Mouse (Mus musculus) urinary bladder, postnatal 0 days (tissue): ENCODE results near the gene Glycam1. TPM values are rescaled to one million over a fixed set of nuclear protein-coding genes. Genes with fewer than 3 reads are reported as not detected.

Experiments used
- polyA plus RNA-seq: library from polyadenylated mRNA; unstranded; fragments of >200 nt; fragmentation: Nextera tagmentation; extraction: Ambion mirVana; gene quantifications from 2 replicates; pipeline ENCODE4 v1.2.1, GENCODE M21; 2015

Glycam1 gene
- not detected in 2 replicates for polyA plus RNA-seq

GRCm38 (mm10) chr15:103564981-103565380 lies at the start of gene Glycam1:
TSS of gene Glycam1 (minus strand) at chr15:103565081.

GRCm38 (mm10) chr15:103537822-103538213 lies 27.1 kb downstream of the Glycam1 start, which contains the start of gene Ppp1r1a:
TSS of gene Ppp1r1a (minus strand) at chr15:103538003.

Other genes with a start within 250 kb of the Glycam1 start
- gene Zfp385a, start 225.0 kb downstream of the Glycam1 start, polyA plus RNA-seq: 9.3 and 10.8 TPM in 2 replicates
- gene Itga5, start 198.3 kb downstream of the Glycam1 start, polyA plus RNA-seq: 396 and 458 TPM in 2 replicates
- gene Gtsf1, start 134.6 kb downstream of the Glycam1 start, polyA plus RNA-seq: not detected in 2 replicates
- gene Gtsf2, start 116.6 kb downstream of the Glycam1 start, polyA plus RNA-seq: not detected in 2 replicates
- gene Nckap1l, start 111.3 kb downstream of the Glycam1 start, polyA plus RNA-seq: 3.0 and 6.7 TPM in 2 replicates
- gene Pde1b, start 62.0 kb downstream of the Glycam1 start, polyA plus RNA-seq: 2.1 and 3.3 TPM in 2 replicates
- 26.6 and 29.1 TPM in 2 replicates for gene Ppp1r1a, start 27.1 kb downstream of the Glycam1 start, polyA plus RNA-seq
- not detected in 2 replicates for gene Mucl1, start 190.4 kb upstream of the Glycam1 start, polyA plus RNA-seq